Mouse (Mus musculus): Measurements from ENCODE around the gene Cyp2f2.

- TF ChIP-seq CTCF (IDR thresholded peaks at IDR 0.05; ENCODE audit: extremely low read depth, insufficient read depth, low read length): no peak
- no peak for TF ChIP-seq POLR2A (IDR thresholded peaks at IDR 0.05; ENCODE audit: extremely low read depth, insufficient read depth, low read length)
Observed at GRCm38 (mm10) chr7:27130521-27131370, 11.0 kb downstream of the Cyp2f2 start.
